Mouse (Mus musculus) midbrain, embryonic 12.5 days (tissue): ENCODE measurements around the gene Ska2. TPM values are rescaled to one million over a fixed set of nuclear protein-coding genes. Genes with fewer than 3 reads are reported as not detected.

Experiments
- microRNA counts: library from miRNA; unstranded; fragments of <30 nt; microRNA quantifications from one replicate; lab custom pipeline; 2017
- microRNA-seq: library from miRNA; unstranded; fragments of <30 nt; microRNA quantifications from one replicate; pipeline ENCODE4, GENCODE M21; 2017
- polyA plus RNA-seq: library from polyadenylated mRNA; unstranded; fragments of >200 nt; fragmentation: Nextera tagmentation; extraction: Ambion mirVana; gene quantifications from 2 replicates; pipeline ENCODE4 v1.2.1, GENCODE M21; 2016

Ska2 gene
- polyA plus RNA-seq, 1 experiment from 2014 or later, result 93.4 TPM

MicroRNAs within 50 kb of the gene (microRNA counts, 519-probe panel; counts per million panel counts)
- 8,968 counts per million, percentile 93 among the panel's probes with 10 or more counts for microRNA mmu-miR-301a (lab: Ali Mortazavi, UCI)

Small RNA genes lying within 50 kb of the gene (microRNA-seq; reads per million reads assigned to microRNA genes)
- 4,690 reads per million, percentile 90 among the genes with 10 or more reads in this experiment for gene Mir301

Other genes with a start within 250 kb of the Ska2 start
- gene Ypel2, start 115.5 kb upstream of the Ska2 start, polyA plus RNA-seq, result 10.0 and 10.3 TPM in 2 replicates
- 120 and 122 TPM in 2 replicates for gene Gdpd1, start 35.2 kb upstream of the Ska2 start, polyA plus RNA-seq
- 26.4 and 29.3 TPM in 2 replicates for gene Smg8, start 22.5 kb upstream of the Ska2 start, polyA plus RNA-seq
- 9.4 and 9.8 TPM in 2 replicates for gene Prr11, start 526 bp upstream of the Ska2 start, polyA plus RNA-seq
- gene Trim37, start 17.8 kb downstream of the Ska2 start, polyA plus RNA-seq, result 95.3 and 106 TPM in 2 replicates
- gene Ppm1e, start 249.8 kb downstream of the Ska2 start, polyA plus RNA-seq, result 19.4 and 22.4 TPM in 2 replicates